Mouse (Mus musculus) Patski (cell line): ENCODE results near the gene Col2a1. TPM values are rescaled to one million over a fixed set of nuclear protein-coding genes. Genes with fewer than 3 reads are reported as not detected.

Source experiments
- ATAC-seq: fragments of 100-300 bp; one replicate; pipeline ENCODE4 v1.8.0; 2021
- CTCF ChIA-PET: fragments of 350-600 bp; sonication (Branson Sonifier 250); formaldehyde crosslinking; loops from one replicate; lab custom pipeline; 2022; ENCODE audit warnings: inconsistent platforms; lab: Charles Lee
- POLR2A ChIA-PET: fragments of 350-600 bp; sonication (Branson Sonifier 250); formaldehyde crosslinking; loops from one replicate; lab custom pipeline; 2022; ENCODE audit warnings: antibody characterized with exemption, inconsistent platforms; lab: Charles Lee
- DNase-seq: peaks from one replicate; pipeline ENCODE4 v3.0.0-alpha.2; 2011; ENCODE audit warnings: low read depth, low spot score
- H3K27me3 ChIP-seq: fragments of 371-371 bp; one replicate; pipeline ENCODE4 v1.5.1; 2021
- CTCF ChIP-seq: fragments of 100-300 bp; IDR thresholded peaks from one replicate; pipeline ENCODE4 v1.5.1; 2021
- in situ Hi-C: fragments of 300-500 bp; cut with MboI; formaldehyde crosslinking; loops from 3 replicates; pipeline ENCODE4 v1.11.1; 2018; ENCODE audit warnings: low pct_unique_long_range_greater_than_20kb, mixed read lengths
- polyA plus RNA-seq: library from polyadenylated mRNA; unstranded; gene quantifications from one replicate; pipeline ENCODE4 v1.2.3, GENCODE M21; 2021

Gene Col2a1
- polyA plus RNA-seq = 0.54 TPM

- ChIA-PET POLR2A (no interaction called here), CTCF (no interaction called here)
- in situ Hi-C loops = no loop called here
- no peak for TF ChIP-seq CTCF
- ATAC-seq (no peak), DNase-seq (no peak)
- H3K27me3 ChIP-seq = peaks cover 24% of the 10 kb centered on the region
Observed at GRCm38 (mm10) chr15:98003822-98004739, at the start of gene Col2a1. Gene Col2a1, minus strand, starts transcription at chr15:98004695.

- no peak for TF ChIP-seq CTCF
- ATAC-seq = no peak
- CTCF ChIA-PET = interaction anchor here (0.7 to 1.0 kb wide), 2 partner anchors 14 to 44 kb away, joined by 3 read pairs; no protein-coding TSS in a partner anchor
Observed at GRCm38 (mm10) chr15:98051685-98052084, 47.2 kb upstream of the Col2a1 start.

GRCm38 (mm10) chr15:98048918-98049700 is 44.6 kb upstream of the Col2a1 start:
- ChIA-PET POLR2A (no interaction called here), CTCF (interaction anchor here (1.1 to 2.4 kb wide), 5 partner anchors 8 to 196 kb away, joined by 3 to 8 read pairs (median 5); partner anchors contain the start of gene Tmem106c)
- H3K27me3 ChIP-seq = no peaks in the 10 kb centered on the region
- in situ Hi-C loops = no loop called here
- no peak for TF ChIP-seq CTCF
- DNase-seq (peak; percentile 39), ATAC-seq (peak; percentile 57)

More at GRCm38 (mm10) chr15:98051685-98052084, 47.2 kb upstream of the Col2a1 start:
- in situ Hi-C loops = loop anchor here (5.0 to 10.0 kb wide), 2 partner anchors 74 to 187 kb away; no protein-coding TSS in a partner anchor
- no peaks in the 10 kb centered on the region for H3K27me3 ChIP-seq
- no peak for DNase-seq
- POLR2A ChIA-PET = no interaction called here

GRCm38 (mm10) chr15:98044387-98044786 is 39.9 kb upstream of the Col2a1 start:
- ATAC-seq = no peak
- in situ Hi-C loops = loop anchor here (5.0 kb wide), 1 partner anchor 47 kb away; no protein-coding TSS in a partner anchor
- DNase-seq = no peak
- H3K27me3 ChIP-seq = no peaks in the 10 kb centered on the region
- ChIA-PET POLR2A (interaction anchor here (0.6 kb wide), 1 partner anchor 17 kb away, joined by 3 read pairs; no protein-coding TSS in a partner anchor), CTCF (no interaction called here)
- TF ChIP-seq CTCF = peak; percentile 52

- in situ Hi-C loops = loop anchor here (5.0 kb wide), 1 partner anchor 47 kb away; no protein-coding TSS in a partner anchor
- H3K27me3 ChIP-seq = no peaks in the 10 kb centered on the region
- CTCF ChIA-PET = no interaction called here
- DNase-seq = no peak
- TF ChIP-seq CTCF = no peak
- ATAC-seq = no peak
- POLR2A ChIA-PET = interaction anchor here (0.6 kb wide), 1 partner anchor 17 kb away, joined by 3 read pairs; no protein-coding TSS in a partner anchor
Observed at GRCm38 (mm10) chr15:98043967-98044366, 39.5 kb upstream of the Col2a1 start.

- ChIA-PET CTCF (no interaction called here), POLR2A (no interaction called here)
- no peaks in the 10 kb centered on the region for H3K27me3 ChIP-seq
- in situ Hi-C loops = loop anchor here (5.0 kb wide), 1 partner anchor 45 kb away; no protein-coding TSS in a partner anchor
- ATAC-seq = no peak
- no peak for TF ChIP-seq CTCF
- no peak for DNase-seq
Observed at GRCm38 (mm10) chr15:98042508-98042907, 38.0 kb upstream of the Col2a1 start.

- DNase-seq = no peak
- no peaks in the 10 kb centered on the region for H3K27me3 ChIP-seq
- no peak for ATAC-seq
- ChIA-PET CTCF (no interaction called here), POLR2A (no interaction called here)
- in situ Hi-C loops = loop anchor here (5.0 kb wide), 1 partner anchor 42 kb away; no protein-coding TSS in a partner anchor
- TF ChIP-seq CTCF = no peak
Observed at GRCm38 (mm10) chr15:98039682-98040081, 35.2 kb upstream of the Col2a1 start.

GRCm38 (mm10) chr15:98036578-98036977 is 32.1 kb upstream of the Col2a1 start:
- no peaks in the 10 kb centered on the region for H3K27me3 ChIP-seq
- ChIA-PET CTCF (no interaction called here), POLR2A (no interaction called here)
- no peak for TF ChIP-seq CTCF
- in situ Hi-C loops = no loop called here
- ATAC-seq (no peak), DNase-seq (no peak)

- DNase-seq (no peak), ATAC-seq (no peak)
- no peak for TF ChIP-seq CTCF
- POLR2A ChIA-PET = no interaction called here
- H3K27me3 ChIP-seq = no peaks in the 10 kb centered on the region
- CTCF ChIA-PET = no interaction called here
- in situ Hi-C loops = no loop called here
Observed at GRCm38 (mm10) chr15:98035076-98035755, 30.7 kb upstream of the Col2a1 start.
